Mouse (Mus musculus) induced T-regulatory cell, adult 2 months (primary cell): ENCODE measurements at regions not wholly inside any gene's neighbourhood (a gene's known extent, or its start where the extent isn't known, plus 50 kb on each side); places are given as distances from the start of the nearest gene placed in this dataset.

Experiments
- DNase-seq: peaks from one replicate; pipeline ENCODE4 v3.0.0-alpha.2; 2012; ENCODE audit warnings: low read depth

DNA sequence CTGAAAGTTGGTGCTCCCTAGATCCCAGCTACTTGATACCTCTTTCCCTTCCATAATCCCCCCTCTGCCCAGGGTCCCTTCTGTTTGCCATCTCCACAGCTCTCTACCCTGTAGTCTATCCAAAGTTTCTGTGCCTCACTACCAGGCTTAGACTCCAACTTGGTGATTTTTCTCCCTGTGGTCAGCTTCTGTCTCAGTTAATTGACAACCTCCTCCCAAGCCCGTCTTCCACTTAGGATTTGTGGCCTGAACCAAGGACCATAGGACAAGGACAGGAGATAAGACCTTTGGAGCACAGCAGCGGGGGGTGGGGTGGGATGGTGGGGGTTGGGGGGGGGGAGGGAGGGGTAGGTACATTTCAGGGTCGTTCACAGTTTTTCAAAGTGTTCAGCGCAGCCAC is 371.3 kb downstream of the Eipr1 start:
- no peak for DNase-seq

GRCm38 (mm10) chr12:29124079-29124668 is 372.6 kb downstream of the Eipr1 start:
- DNase-seq: no peak

- no peak for DNase-seq
Observed at GRCm38 (mm10) chr12:29128844-29129243, 377.2 kb downstream of the Eipr1 start.

DNA sequence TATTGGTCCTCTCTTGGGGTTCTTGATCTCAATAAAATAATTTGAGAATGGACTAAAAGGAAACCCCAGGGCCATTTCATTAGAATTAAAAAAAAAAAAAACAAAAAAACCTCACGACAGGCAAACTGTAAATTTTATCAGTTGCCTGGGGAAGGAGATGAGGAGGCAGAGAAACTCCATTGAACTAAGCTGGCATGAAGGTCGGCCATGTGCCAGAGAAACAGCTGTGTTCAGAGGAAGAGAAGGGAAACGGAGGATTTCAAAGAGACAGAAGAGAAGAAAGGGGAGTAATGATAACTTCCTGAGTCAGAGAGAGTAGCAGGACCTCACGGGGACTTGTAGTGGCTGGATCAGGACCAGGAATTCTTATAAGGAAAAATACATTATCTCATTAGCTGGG is 377.7 kb downstream of the Eipr1 start:
- DNase-seq: no peak

- no peak for DNase-seq
Observed at GRCm38 (mm10) chr12:29134326-29134725, 382.7 kb downstream of the Eipr1 start.

GRCm38 (mm10) chr12:29136850-29137268 is 385.3 kb downstream of the Eipr1 start:
- no peak for DNase-seq

- DNase-seq: no peak
Observed at GRCm38 (mm10) chr12:29137455-29137854, 385.9 kb downstream of the Eipr1 start.

GRCm38 (mm10) chr12:29140576-29140975 is 387.6 kb upstream of the Myt1l start:
- DNase-seq: no peak

- no peak for DNase-seq
Observed at GRCm38 (mm10) chr12:29141132-29141531, 387.1 kb upstream of the Myt1l start.

DNA sequence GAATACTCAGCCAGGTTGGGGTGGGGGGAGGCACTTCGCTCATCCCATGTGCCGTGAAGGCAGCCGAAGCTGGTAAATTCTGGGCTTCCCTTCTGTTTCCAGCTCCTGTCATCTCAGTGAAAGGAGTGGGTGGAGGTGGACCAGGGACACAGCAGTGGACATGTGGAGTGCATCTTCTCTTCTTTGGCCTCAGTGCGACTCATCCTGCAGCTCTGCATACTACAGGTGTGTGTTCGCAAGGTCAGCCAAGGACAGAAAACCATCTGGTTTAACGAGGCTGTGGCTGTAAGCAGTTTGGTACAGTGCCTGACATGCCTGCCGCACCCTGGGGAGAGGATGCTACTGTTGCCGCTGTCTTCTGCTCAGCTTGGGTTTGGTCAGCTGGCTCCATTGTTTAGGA is 386.3 kb upstream of the Myt1l start:
- no peak for DNase-seq

DNA sequence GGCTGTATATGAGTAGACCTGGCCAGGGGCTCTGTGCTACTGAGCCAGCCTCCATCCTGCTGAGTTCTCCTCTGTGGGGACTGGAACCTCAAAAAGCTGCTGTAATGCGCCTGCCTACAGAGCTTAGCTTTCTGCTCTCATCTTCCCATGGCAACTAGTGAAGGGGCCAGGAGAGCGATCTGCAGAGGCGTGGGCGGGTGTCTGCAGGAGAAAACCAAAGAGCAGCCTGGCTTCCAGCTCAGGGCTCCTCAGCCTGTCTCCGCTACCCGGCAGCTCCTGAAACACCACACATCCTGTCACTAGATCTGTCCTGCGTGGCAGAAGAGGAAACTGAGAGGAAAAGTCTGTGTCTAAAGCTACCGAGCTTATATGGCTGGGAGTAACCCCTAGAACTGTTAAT is 384.9 kb upstream of the Myt1l start:
- DNase-seq: no peak

DNA sequence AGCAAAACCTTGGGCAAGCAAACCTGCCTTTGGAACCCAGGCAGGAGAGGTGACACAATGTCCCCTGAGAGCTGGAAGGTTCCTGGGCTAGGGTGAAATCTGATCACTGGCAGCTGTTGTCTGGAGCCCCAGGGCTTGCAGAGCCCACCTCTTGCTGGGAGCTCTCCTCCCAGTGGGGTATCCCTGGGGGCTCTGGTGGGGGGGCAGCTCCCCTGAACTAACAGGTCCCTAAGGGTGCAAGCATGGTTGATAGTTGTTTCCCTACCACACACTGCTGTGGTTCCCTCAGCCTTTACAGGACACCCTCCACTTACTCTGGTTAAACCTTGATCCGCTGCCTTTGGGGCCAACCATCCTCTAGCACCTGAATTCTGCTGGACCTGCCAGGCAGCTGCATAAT is 367.3 kb upstream of the Myt1l start:
- DNase-seq: no peak

GRCm38 (mm10) chr12:29161546-29161945 is 366.6 kb upstream of the Myt1l start:
- no peak for DNase-seq

GRCm38 (mm10) chr12:29164701-29165100 is 363.5 kb upstream of the Myt1l start:
- no peak for DNase-seq

DNA sequence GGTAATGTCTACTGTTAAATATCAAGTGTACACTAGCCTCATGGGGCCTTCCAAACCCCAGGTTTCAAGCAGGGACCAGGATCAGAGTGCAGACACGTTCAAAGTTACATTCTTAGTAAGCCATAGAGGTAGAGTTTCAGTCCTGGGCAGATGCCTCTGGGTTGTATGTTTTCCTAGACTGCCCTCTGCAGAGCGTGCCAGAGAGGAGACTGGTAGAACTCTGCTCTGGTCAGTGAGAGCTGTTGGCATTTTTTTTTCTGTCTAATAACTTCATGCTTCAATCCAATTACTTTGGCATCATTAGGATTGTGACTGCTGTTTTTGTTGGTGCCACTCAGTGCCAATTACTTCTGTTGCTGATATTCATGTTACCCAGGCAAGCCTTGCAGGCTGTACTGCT is 361.9 kb upstream of the Myt1l start:
- DNase-seq: no peak

DNA sequence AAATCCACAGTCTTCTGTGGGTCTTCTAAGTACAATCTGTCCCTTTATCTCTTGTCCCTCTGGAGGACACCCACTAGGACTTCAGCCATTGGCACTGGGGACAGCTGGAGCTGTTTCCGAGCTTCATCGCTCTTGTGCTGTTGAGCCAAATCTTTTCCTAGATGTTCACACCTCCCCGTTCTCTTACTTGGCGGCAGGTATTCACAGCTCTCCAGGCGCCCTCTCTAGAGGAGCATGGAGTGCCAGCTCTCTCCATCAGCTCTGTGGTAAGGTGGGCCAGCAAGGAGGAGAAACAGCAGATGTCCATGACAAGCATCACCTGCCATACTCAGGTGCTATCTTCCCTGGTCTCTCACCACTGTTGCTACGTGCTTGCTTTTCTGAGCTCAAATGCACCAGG is 360.3 kb upstream of the Myt1l start:
- no peak for DNase-seq

DNA sequence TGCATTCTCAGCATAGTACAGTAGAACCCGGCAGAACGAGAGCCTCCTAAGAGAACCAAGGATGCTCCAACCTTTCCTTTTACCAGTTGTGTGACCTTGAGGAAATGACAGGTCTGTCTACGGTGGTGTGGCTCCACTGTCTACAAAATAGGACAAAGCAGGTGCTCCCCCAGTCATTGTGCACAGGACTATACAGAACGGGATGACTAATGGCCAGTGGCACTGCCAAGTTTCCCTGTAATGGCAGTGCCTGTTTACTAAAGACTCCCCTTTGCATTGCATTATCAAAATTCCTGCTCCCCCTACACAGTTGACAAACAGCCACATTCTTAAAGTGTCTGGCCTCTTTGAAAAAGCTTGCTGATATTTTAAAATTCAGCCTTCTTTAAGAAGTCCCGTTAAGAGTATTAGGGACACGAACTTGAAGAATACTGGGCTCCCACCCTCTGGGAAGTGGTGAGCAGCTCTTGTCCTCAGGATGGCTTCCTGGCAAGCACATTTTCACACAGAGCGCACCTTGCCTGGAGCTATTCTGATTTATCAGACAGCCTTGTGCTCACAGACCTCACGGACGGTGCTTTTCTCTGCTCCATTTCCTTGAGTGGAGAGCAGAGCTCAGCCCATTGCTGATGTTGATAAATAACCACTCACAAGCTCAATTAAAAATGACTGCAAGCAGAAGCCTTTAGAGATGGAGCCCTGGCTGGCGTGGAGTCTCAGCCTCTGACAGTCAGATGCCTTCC is 352.3 kb upstream of the Myt1l start:
- DNase-seq: no peak

- no peak for DNase-seq
Observed at GRCm38 (mm10) chr12:29177145-29177544, 351.0 kb upstream of the Myt1l start.

DNA sequence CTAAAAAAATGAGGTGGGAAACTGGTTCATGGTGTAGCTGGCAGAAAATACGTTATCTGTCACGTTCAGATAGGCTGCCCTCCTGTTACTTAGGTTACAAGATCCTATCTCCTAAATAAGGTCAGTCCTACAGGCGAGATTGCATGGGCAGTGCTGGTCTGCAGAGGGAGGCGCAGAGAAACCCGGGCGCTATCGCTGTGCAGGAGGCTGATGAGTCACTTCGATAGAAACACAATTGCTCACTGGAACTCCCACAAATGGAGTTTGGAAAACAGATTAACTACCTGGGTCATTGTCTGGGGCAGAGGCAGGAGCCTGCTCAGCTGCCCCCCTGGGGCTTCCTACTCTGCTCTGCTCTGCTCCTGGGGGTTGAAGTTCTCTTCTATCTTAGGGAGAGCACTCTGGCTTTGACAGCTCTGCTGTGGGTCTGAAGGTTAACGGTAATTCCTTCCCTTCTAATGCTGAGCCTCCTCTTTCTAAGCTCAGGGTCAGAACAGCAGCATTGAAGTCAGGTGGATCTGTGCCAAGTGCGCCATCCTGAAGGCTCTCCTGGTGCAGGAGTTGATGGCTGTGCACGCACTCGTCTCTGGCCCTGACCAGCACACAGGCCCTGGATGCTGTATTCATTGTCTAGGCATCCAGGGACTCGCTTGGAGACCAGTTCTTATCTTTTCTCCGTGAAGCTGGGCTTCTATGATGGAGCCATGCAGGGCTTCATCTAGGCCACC is 349.9 kb upstream of the Myt1l start:
- no peak for DNase-seq

- DNase-seq: no peak
Observed at GRCm38 (mm10) chr12:29179405-29179804, 348.8 kb upstream of the Myt1l start.

DNA sequence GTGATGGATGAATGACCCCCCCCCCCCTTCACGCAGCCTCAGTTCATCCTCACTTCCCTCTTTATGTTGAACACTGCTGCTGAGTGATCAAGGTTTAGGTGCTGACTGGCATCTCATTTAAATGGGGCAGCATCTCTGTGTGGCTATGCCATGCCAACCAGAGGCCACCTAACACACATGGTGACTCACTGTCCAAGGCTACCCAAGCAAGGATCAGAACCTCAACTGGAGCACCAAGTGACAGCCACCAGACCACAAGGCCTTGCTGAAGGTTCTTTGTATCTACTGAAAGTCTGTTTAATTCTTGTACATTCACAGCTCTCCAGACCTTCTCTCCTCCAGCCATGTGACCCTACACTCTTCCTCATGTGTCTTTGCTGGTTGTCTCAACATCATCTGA is 347.6 kb upstream of the Myt1l start:
- DNase-seq: no peak

DNA sequence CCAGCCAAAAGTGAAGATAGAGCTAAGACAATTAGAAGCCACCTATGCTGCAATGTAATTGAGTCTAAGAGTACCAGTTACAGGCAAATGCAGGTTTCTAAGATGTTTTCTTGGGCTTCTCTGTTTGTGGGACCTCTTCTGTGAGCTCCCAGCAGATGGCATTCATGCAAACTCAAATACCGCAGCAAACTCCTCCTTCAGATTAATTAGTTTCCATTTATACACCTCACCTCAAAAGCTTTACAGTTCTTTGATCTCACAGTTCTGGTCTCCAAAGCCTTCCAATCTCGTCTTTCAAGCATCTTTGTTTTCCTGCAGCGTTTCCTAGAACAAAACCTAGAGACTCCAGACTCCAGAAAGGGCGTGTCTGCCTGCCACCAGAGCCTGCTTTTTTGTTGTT is 340.6 kb upstream of the Myt1l start:
- no peak for DNase-seq

GRCm38 (mm10) chr12:29192391-29192790 is 335.8 kb upstream of the Myt1l start:
- no peak for DNase-seq
